Mouse (Mus musculus): ENCODE data around the gene Nwd1. TPM values are rescaled to one million over a fixed set of nuclear protein-coding genes. Genes with fewer than 3 reads are reported as not detected.

Gene Nwd1
- total and polyA plus RNA-seq, 2 experiments from 2014 or later = 0.20 to 2.3 TPM

GRCm38 (mm10) chr8:72756771-72757390 is 110.4 kb downstream of the Nwd1 start:
- no peak overlapping the region for H3K27ac ChIP-seq (ENCODE audit: low read depth)
- WGBS = 95% methylated on average over 35 of the region's 35 CpGs
- H3K9ac ChIP-seq (replicated peaks; ENCODE audit: low read depth, low read length) = no peak overlapping the region
- H3K4me3 ChIP-seq (ENCODE audit: low read depth, low read length) = no peak overlapping the region
- peaks cover 3% of the 10 kb centered on the region; the same call in 1 of the 2 replicates for H3K4me1 ChIP-seq (ENCODE audit: control insufficient read depth, insufficient read depth)
- DNase-seq (ENCODE audit: low spot score) (no peak), ATAC-seq (ENCODE audit: insufficient read depth, low read depth) (no peak)
- TF ChIP-seq EP300 (IDR thresholded peaks at IDR 0.05; ENCODE audit: low read depth) (no peak), CTCF (IDR thresholded peaks at IDR 0.05; ENCODE audit: low read depth) (no peak)
- H3K27me3 ChIP-seq (ENCODE audit: control insufficient read depth, insufficient read depth, low read length) = no peaks in the 10 kb centered on the region
- no peak overlapping the region for H3K4me2 ChIP-seq (ENCODE audit: low read depth, low read length)
- H3K36me3 ChIP-seq (replicated peaks; ENCODE audit: control insufficient read depth, insufficient read depth, low read length) = peaks cover 62% of the 10 kb centered on the region
- no peaks in the 10 kb centered on the region for H3K9me3 ChIP-seq (replicated peaks; ENCODE audit: control insufficient read depth, low read length)

- DNase-seq (ENCODE audit: low spot score) = no peak
- TF ChIP-seq EP300 (IDR thresholded peaks at IDR 0.05; ENCODE audit: low read depth) = no peak
- no peak for TF ChIP-seq CTCF (IDR thresholded peaks at IDR 0.05; ENCODE audit: low read depth)
Observed at GRCm38 (mm10) chr8:72757426-72758195, 111.1 kb downstream of the Nwd1 start.

DNA sequence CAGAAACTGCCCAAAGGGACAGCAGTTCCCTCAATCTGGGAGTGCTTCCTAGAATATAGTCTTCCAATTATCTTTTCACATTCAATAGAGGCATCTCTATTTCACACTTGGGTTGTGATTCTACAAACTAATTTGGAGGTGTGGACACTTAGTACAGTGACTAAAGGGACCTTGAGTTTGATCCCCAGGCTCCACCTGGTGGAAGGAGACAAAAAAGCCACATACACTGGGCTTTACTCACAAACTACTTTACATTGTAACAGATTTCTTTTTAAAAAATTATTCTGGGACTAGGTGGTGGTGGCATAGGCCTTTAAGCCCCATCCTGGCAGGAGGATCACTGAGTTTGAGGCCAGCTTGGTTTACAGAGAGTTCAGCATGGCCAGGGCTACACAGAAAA is 111.8 kb downstream of the Nwd1 start:
- TF ChIP-seq EP300 (IDR thresholded peaks at IDR 0.05; ENCODE audit: low read depth) (no peak), CTCF (IDR thresholded peaks at IDR 0.05; ENCODE audit: low read depth) (0 out of 2 replicates have a peak, but pooled peaks have one; percentile 6)
- H3K4me2 ChIP-seq (ENCODE audit: low read depth, low read length) = no peak overlapping the region
- no peak for DNase-seq (ENCODE audit: low spot score)

More at GRCm38 (mm10) chr8:72757426-72758195, 111.1 kb downstream of the Nwd1 start:
- WGBS = 88% methylated on average over 15 of the region's 15 CpGs
- H3K27me3 ChIP-seq (ENCODE audit: control insufficient read depth, insufficient read depth, low read length) = no peaks in the 10 kb centered on the region
- H3K4me1 ChIP-seq (ENCODE audit: control insufficient read depth, insufficient read depth) = peaks cover 3% of the 10 kb centered on the region; the same call in 1 of the 2 replicates
- no peak overlapping the region for H3K9ac ChIP-seq (replicated peaks; ENCODE audit: low read depth, low read length)
- H3K9me3 ChIP-seq (replicated peaks; ENCODE audit: control insufficient read depth, low read length) = no peaks in the 10 kb centered on the region
- no peak overlapping the region for H3K4me2 ChIP-seq (ENCODE audit: low read depth, low read length)
- no peak overlapping the region for H3K4me3 ChIP-seq (ENCODE audit: low read depth, low read length)
- no peak for ATAC-seq (ENCODE audit: insufficient read depth, low read depth)
- H3K36me3 ChIP-seq (replicated peaks; ENCODE audit: control insufficient read depth, insufficient read depth, low read length) = peaks cover 55% of the 10 kb centered on the region
- no peak overlapping the region for H3K27ac ChIP-seq (ENCODE audit: low read depth)

GRCm38 (mm10) chr8:72760216-72760615 is 113.7 kb downstream of the Nwd1 start:
- H3K4me1 ChIP-seq (ENCODE audit: control insufficient read depth, insufficient read depth) = peaks cover 3% of the 10 kb centered on the region; the same call in 1 of the 2 replicates
- no peaks in the 10 kb centered on the region for H3K27me3 ChIP-seq (ENCODE audit: control insufficient read depth, insufficient read depth, low read length)
- ATAC-seq (ENCODE audit: insufficient read depth, low read depth) = no peak
- H3K27ac ChIP-seq (ENCODE audit: low read depth) = no peak overlapping the region
- H3K4me2 ChIP-seq (ENCODE audit: low read depth, low read length) = no peak overlapping the region
- peaks cover 35% of the 10 kb centered on the region for H3K36me3 ChIP-seq (replicated peaks; ENCODE audit: control insufficient read depth, insufficient read depth, low read length)
- DNase-seq (ENCODE audit: low spot score) = no peak
- 85% methylated on average over 3 of the region's 3 CpGs for WGBS
- H3K9ac ChIP-seq (replicated peaks; ENCODE audit: low read depth, low read length) = no peak overlapping the region
- no peaks in the 10 kb centered on the region for H3K9me3 ChIP-seq (replicated peaks; ENCODE audit: control insufficient read depth, low read length)
- no peak for TF ChIP-seq EP300 (IDR thresholded peaks at IDR 0.05; ENCODE audit: low read depth)
- no peak for TF ChIP-seq CTCF (IDR thresholded peaks at IDR 0.05; ENCODE audit: low read depth)
- H3K4me3 ChIP-seq (ENCODE audit: low read depth, low read length) = no peak overlapping the region

More for the DNA sequence above, 111.8 kb downstream of the Nwd1 start:
- H3K27me3 ChIP-seq (ENCODE audit: control insufficient read depth, insufficient read depth, low read length) = no peaks in the 10 kb centered on the region
- no peak overlapping the region for H3K27ac ChIP-seq (ENCODE audit: low read depth)
- H3K36me3 ChIP-seq (replicated peaks; ENCODE audit: control insufficient read depth, insufficient read depth, low read length) = peaks cover 48% of the 10 kb centered on the region
- H3K9ac ChIP-seq (replicated peaks; ENCODE audit: low read depth, low read length) = no peak overlapping the region
- peaks cover 3% of the 10 kb centered on the region; the same call in 1 of the 2 replicates for H3K4me1 ChIP-seq (ENCODE audit: control insufficient read depth, insufficient read depth)
- H3K4me3 ChIP-seq (ENCODE audit: low read depth, low read length) = no peak overlapping the region
- no peaks in the 10 kb centered on the region for H3K9me3 ChIP-seq (replicated peaks; ENCODE audit: control insufficient read depth, low read length)
- no peak for ATAC-seq (ENCODE audit: insufficient read depth, low read depth)

DNA sequence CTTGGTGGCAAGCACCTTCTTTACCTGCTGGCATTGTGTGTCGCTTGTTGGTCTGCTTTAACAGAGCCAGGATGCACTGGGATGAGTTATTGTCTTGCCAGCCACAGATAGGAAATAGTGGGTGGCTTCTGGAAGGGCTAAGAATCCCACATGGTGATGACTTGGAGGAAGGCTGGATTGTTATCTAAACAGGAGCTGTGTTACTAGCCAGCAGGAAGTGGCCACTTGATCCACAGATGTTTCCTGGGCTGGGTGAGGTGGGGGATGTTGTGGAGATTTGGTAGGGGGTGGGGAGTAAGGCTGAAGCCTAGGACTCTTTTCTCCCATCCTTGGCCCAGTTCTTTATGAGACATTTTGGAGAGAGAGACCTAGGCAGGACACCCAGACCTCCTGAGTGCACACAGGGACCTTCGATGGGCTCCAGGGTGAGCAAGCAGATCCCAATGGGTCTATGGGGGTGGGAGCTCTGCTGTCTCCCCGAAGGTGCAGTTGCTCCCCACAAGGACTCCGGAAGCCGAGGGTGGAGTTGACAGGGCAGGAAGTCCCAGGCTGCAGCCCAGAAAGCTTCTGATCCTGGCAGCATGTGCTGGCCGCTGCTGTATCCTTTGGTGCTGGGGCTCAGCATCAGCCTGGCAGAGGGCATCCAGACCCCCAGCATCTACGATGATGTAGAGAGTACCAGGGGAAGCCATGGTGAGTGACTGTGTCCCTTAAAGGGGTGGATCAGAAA is 115.0 kb downstream of the Nwd1 start, which contains the start of gene F2rl3:
F2rl3 (plus strand) TSS at position 559 of the 730 bp plus-strand sequence.
- peaks cover 3% of the 10 kb centered on the region; the same call in 1 of the 2 replicates for H3K4me1 ChIP-seq (ENCODE audit: control insufficient read depth, insufficient read depth)
- H3K27me3 ChIP-seq (ENCODE audit: control insufficient read depth, insufficient read depth, low read length) = no peaks in the 10 kb centered on the region
- no peak for DNase-seq (ENCODE audit: low spot score)
- WGBS = 55% methylated on average over 7 of the region's 7 CpGs
- no peak within 1 kb of the TSS for H3K9ac ChIP-seq (replicated peaks; ENCODE audit: low read depth, low read length)
- peak within 1 kb of the TSS; percentile 57 for H3K27ac ChIP-seq (ENCODE audit: low read depth)
- ATAC-seq (ENCODE audit: insufficient read depth, low read depth) = peak; percentile 56
- peak within 1 kb of the TSS; percentile 31 for H3K4me2 ChIP-seq (ENCODE audit: low read depth, low read length)
- no peaks in the 10 kb centered on the region for H3K9me3 ChIP-seq (replicated peaks; ENCODE audit: control insufficient read depth, low read length)
- no peak within 1 kb of the TSS for H3K4me3 ChIP-seq (ENCODE audit: low read depth, low read length)
- peaks cover 22% of the 10 kb centered on the region; the same call in 1 of the 2 replicates for H3K36me3 ChIP-seq (replicated peaks; ENCODE audit: control insufficient read depth, insufficient read depth, low read length)
- no peak for TF ChIP-seq CTCF (IDR thresholded peaks at IDR 0.05; ENCODE audit: low read depth)
- peak; percentile 68 for TF ChIP-seq EP300 (IDR thresholded peaks at IDR 0.05; ENCODE audit: low read depth)
